ENCODE assay signal across 8 mouse cellular contexts in genomic region chr16:87440184-87440686, GRCm38 (mm10). TPM values are rescaled to one million over a fixed set of nuclear protein-coding genes. Genes with fewer than 3 reads are reported as not detected.
DNase-seq lines count a peak whose midpoint lies in the region; ATAC-seq lines count a peak whose summit lies in the region.

Rwdd2b (minus strand) TSS chr16:87440573.

- H3K36me3 ChIP-seq in lung, embryonic 16.5 days (ENCODE audit: control insufficient read depth, insufficient read depth, low read length) = no peaks in the 10 kb centered on the region

- under 1% methylated on average over 38 of the region's 38 CpGs for WGBS in lung, embryonic 16.5 days

- peak; percentile 94 to 97 for ATAC-seq in hematopoietic stem cell, adult 5-6 weeks (replicated peaks in 1 of 2; ENCODE audit: insufficient read depth in 1 of 2, low FRiP score in 2 of 2, low TSS enrichment in 1 of 2, low read depth in 1 of 2, poor library complexity in 2 of 2, severe bottlenecking in 2 of 2)
- ATAC-seq in lung, embryonic 16.5 days (ENCODE audit: low read depth) = peak; percentile 96

- DNase-seq in MEL-GATA-1-ER (ENCODE audit: extremely low read depth, low read depth) = peak; percentile 87
- peak; percentile 90 for DNase-seq in cerebellum, adult 8-10 months
- DNase-seq in forelimb bud, embryonic 11.5 days (ENCODE audit: low read depth, low spot score) = peak; percentile 92
- peak; percentile 87 for DNase-seq in layer of hippocampus, adult 9-10 months (ENCODE audit: low spot score)
- peak; percentile 84 for DNase-seq in ovary, postnatal 10 days (ENCODE audit: low spot score)
- DNase-seq in thymus, postnatal 10 days (ENCODE audit: low spot score in 2 of 2) = peak; percentile 89 to 92

- H3K27me3 ChIP-seq in lung, embryonic 16.5 days (ENCODE audit: control insufficient read depth, insufficient read depth, low read depth, low read length) = no peaks in the 10 kb centered on the region

- H3K4me2 ChIP-seq in lung, embryonic 16.5 days (ENCODE audit: low read depth, low read length) = peak within 1 kb of the TSS; percentile 75

- peak within 1 kb of the TSS; percentile 93 for H3K9ac ChIP-seq in lung, embryonic 16.5 days (ENCODE audit: low read length)

- H3K9me3 ChIP-seq in lung, embryonic 16.5 days (ENCODE audit: control insufficient read depth, low read length) = no peaks in the 10 kb centered on the region

- peak within 1 kb of the TSS; percentile 90 for H3K27ac ChIP-seq in lung, embryonic 16.5 days (ENCODE audit: low read length)

- H3K4me1 ChIP-seq in lung, embryonic 16.5 days (replicated peaks; ENCODE audit: control insufficient read depth, insufficient read depth, low read length) = peaks cover 18% of the 10 kb centered on the region

- peak within 1 kb of the TSS; percentile 83 for H3K4me3 ChIP-seq in lung, embryonic 16.5 days (ENCODE audit: low read length)

RNA-seq across cellular contexts. Expression of gene Rwdd2b, which starts in this region (rescaled TPM):
- 18.3 and 18.8 TPM in 2 replicates for total RNA-seq in hematopoietic stem cell, adult 5-6 weeks (2017)
- polyA plus RNA-seq in lung, embryonic 16.5 days (2015; fragmentation: Nextera tagmentation; extraction: Ambion mirVana) = 10.7 and 11.6 TPM in 2 replicates

Comparison
In these comparisons a context has a peak if more than half of its experiments do, and no peak if none do; other contexts are left out.
1. Peak in every context shown above with its lines: DNase-seq, ATAC-seq, H3K4me3 ChIP-seq and H3K27ac ChIP-seq.